Mouse (Mus musculus): ENCODE measurements around the gene Adgrd1. TPM values are rescaled to one million over a fixed set of nuclear protein-coding genes. Genes with fewer than 3 reads are reported as not detected.

Adgrd1 gene
- polyA plus RNA-seq, 1 experiment from 2014 or later, result 0.02 TPM

- no peaks in the 10 kb centered on the region for H3K9me3 ChIP-seq (replicated peaks)
- no peak for DNase-seq
- no peaks in the 10 kb centered on the region for H3K4me1 ChIP-seq (replicated peaks)
- no peak for ATAC-seq (ENCODE audit: low read depth)
- H3K27ac ChIP-seq, result no peak overlapping the region
- 71% methylated on average over 14 of the region's 14 CpGs for WGBS (ENCODE audit: insufficient replicate concordance)
- no peaks in the 10 kb centered on the region for H3K36me3 ChIP-seq
- H3K4me2 ChIP-seq, result no peak overlapping the region
- H3K9ac ChIP-seq, result no peak overlapping the region
- no peaks in the 10 kb centered on the region for H3K27me3 ChIP-seq
- no peak overlapping the region for H3K4me3 ChIP-seq (replicated peaks)
Measured at GRCm38 (mm10) chr5:129211385-129212031, 115.0 kb downstream of the Adgrd1 start.

GRCm38 (mm10) chr5:129214023-129214422 is 117.5 kb downstream of the Adgrd1 start:
- H3K4me3 ChIP-seq (replicated peaks), result no peak overlapping the region
- no peak for DNase-seq
- H3K27me3 ChIP-seq, result peaks cover 4% of the 10 kb centered on the region; the same call in 1 of the 2 replicates
- H3K4me1 ChIP-seq (replicated peaks), result 0 out of 2 replicates have a peak, but pooled peaks cover 5% of the 10 kb centered on the region
- no peak overlapping the region for H3K27ac ChIP-seq
- WGBS (ENCODE audit: insufficient replicate concordance), result 41% methylated on average over 9 of the region's 9 CpGs
- H3K36me3 ChIP-seq, result no peaks in the 10 kb centered on the region
- H3K9me3 ChIP-seq (replicated peaks), result no peaks in the 10 kb centered on the region
- H3K4me2 ChIP-seq, result no peak overlapping the region
- ATAC-seq (ENCODE audit: low read depth), result no peak
- H3K9ac ChIP-seq, result no peak overlapping the region

GRCm38 (mm10) chr5:129216001-129216400 is 119.5 kb downstream of the Adgrd1 start:
- H3K27me3 ChIP-seq, result peaks cover 4% of the 10 kb centered on the region; the same call in 1 of the 2 replicates
- H3K4me1 ChIP-seq (replicated peaks), result 0 out of 2 replicates have a peak, but pooled peaks cover 5% of the 10 kb centered on the region
- no peaks in the 10 kb centered on the region for H3K36me3 ChIP-seq

GRCm38 (mm10) chr5:129217481-129218221 is 121.1 kb downstream of the Adgrd1 start:
- Histone ChIP-seq H3K4me1 (replicated peaks) (0 out of 2 replicates have a peak, but pooled peaks cover 5% of the 10 kb centered on the region), H3K27me3 (peaks cover 4% of the 10 kb centered on the region; the same call in 1 of the 2 replicates), H3K4me3 (replicated peaks) (no peak overlapping the region), H3K27ac (no peak overlapping the region), H3K36me3 (no peaks in the 10 kb centered on the region), H3K9me3 (replicated peaks) (no peaks in the 10 kb centered on the region), H3K9ac (no peak overlapping the region), H3K4me2 (peak overlapping the region; percentile 12; the same call in 1 of the 2 replicates)
- WGBS (ENCODE audit: insufficient replicate concordance), result 16% methylated on average over 22 of the region's 22 CpGs
- ATAC-seq (ENCODE audit: low read depth), result no peak
- DNase-seq, result no peak

More at GRCm38 (mm10) chr5:129216001-129216400, 119.5 kb downstream of the Adgrd1 start:
- H3K9me3 ChIP-seq (replicated peaks), result no peaks in the 10 kb centered on the region
- DNase-seq (no peak), ATAC-seq (ENCODE audit: low read depth) (no peak)
- no peak overlapping the region for H3K27ac ChIP-seq
- no peak overlapping the region for H3K4me3 ChIP-seq (replicated peaks)
- no peak overlapping the region for H3K4me2 ChIP-seq
- WGBS (ENCODE audit: insufficient replicate concordance), result 70% methylated on average over 2 of the region's 2 CpGs
- no peak overlapping the region for H3K9ac ChIP-seq

GRCm38 (mm10) chr5:129218222-129218505 is 121.6 kb downstream of the Adgrd1 start:
- H3K4me3 ChIP-seq (replicated peaks), result no peak overlapping the region
- peaks cover 4% of the 10 kb centered on the region; the same call in 1 of the 2 replicates for H3K27me3 ChIP-seq
- WGBS (ENCODE audit: insufficient replicate concordance), result 15% methylated on average over 3 of the region's 3 CpGs
- no peak overlapping the region for H3K4me2 ChIP-seq
- H3K9ac ChIP-seq, result no peak overlapping the region
- H3K4me1 ChIP-seq (replicated peaks), result 0 out of 2 replicates have a peak, but pooled peaks cover 5% of the 10 kb centered on the region
- no peaks in the 10 kb centered on the region for H3K36me3 ChIP-seq
- ATAC-seq (ENCODE audit: low read depth) (no peak), DNase-seq (no peak)
- no peaks in the 10 kb centered on the region for H3K9me3 ChIP-seq (replicated peaks)
- H3K27ac ChIP-seq, result no peak overlapping the region

- no peak for DNase-seq
- peaks cover 4% of the 10 kb centered on the region; the same call in 1 of the 2 replicates for H3K27me3 ChIP-seq
- H3K4me1 ChIP-seq (replicated peaks), result 0 out of 2 replicates have a peak, but pooled peaks cover 5% of the 10 kb centered on the region
- 28% methylated on average over 8 of the region's 8 CpGs for WGBS (ENCODE audit: insufficient replicate concordance)
- no peak overlapping the region for H3K9ac ChIP-seq
- no peaks in the 10 kb centered on the region for H3K9me3 ChIP-seq (replicated peaks)
- no peaks in the 10 kb centered on the region for H3K36me3 ChIP-seq
- H3K4me2 ChIP-seq, result no peak overlapping the region
- no peak overlapping the region for H3K27ac ChIP-seq
- no peak for ATAC-seq (ENCODE audit: low read depth)
- H3K4me3 ChIP-seq (replicated peaks), result no peak overlapping the region
Measured at GRCm38 (mm10) chr5:129218537-129218981, 122.0 kb downstream of the Adgrd1 start.

GRCm38 (mm10) chr5:129219178-129219760 is 122.7 kb downstream of the Adgrd1 start:
- Histone ChIP-seq H3K9me3 (replicated peaks) (no peaks in the 10 kb centered on the region), H3K36me3 (no peaks in the 10 kb centered on the region), H3K27ac (no peak overlapping the region), H3K4me3 (replicated peaks) (no peak overlapping the region), H3K27me3 (peaks cover 4% of the 10 kb centered on the region; the same call in 1 of the 2 replicates), H3K9ac (no peak overlapping the region), H3K4me2 (no peak overlapping the region), H3K4me1 (replicated peaks) (0 out of 2 replicates have a peak, but pooled peaks cover 5% of the 10 kb centered on the region)
- DNase-seq (no peak), ATAC-seq (ENCODE audit: low read depth) (no peak)
- 77% methylated on average over 5 of the region's 5 CpGs for WGBS (ENCODE audit: insufficient replicate concordance)

- Histone ChIP-seq H3K9me3 (replicated peaks) (no peaks in the 10 kb centered on the region), H3K4me1 (replicated peaks) (no peaks in the 10 kb centered on the region), H3K4me3 (replicated peaks) (no peak overlapping the region), H3K9ac (no peak overlapping the region), H3K27ac (no peak overlapping the region), H3K27me3 (no peaks in the 10 kb centered on the region), H3K4me2 (no peak overlapping the region), H3K36me3 (no peaks in the 10 kb centered on the region)
- WGBS (ENCODE audit: insufficient replicate concordance), result 62% methylated on average over 33 of the region's 33 CpGs
- ATAC-seq (ENCODE audit: low read depth), result no peak
- no peak for DNase-seq
Measured at GRCm38 (mm10) chr5:129225810-129226450, 129.4 kb downstream of the Adgrd1 start.

- no peaks in the 10 kb centered on the region for H3K36me3 ChIP-seq
- no peaks in the 10 kb centered on the region for H3K9me3 ChIP-seq (replicated peaks)
- no peak overlapping the region for H3K4me2 ChIP-seq
- no peaks in the 10 kb centered on the region for H3K27me3 ChIP-seq
- ATAC-seq (ENCODE audit: low read depth) (no peak), DNase-seq (no peak)
- H3K4me1 ChIP-seq (replicated peaks), result no peaks in the 10 kb centered on the region
- WGBS (ENCODE audit: insufficient replicate concordance), result 51% methylated on average over 2 of the region's 2 CpGs
- H3K9ac ChIP-seq, result no peak overlapping the region
- H3K27ac ChIP-seq, result no peak overlapping the region
- no peak overlapping the region for H3K4me3 ChIP-seq (replicated peaks)
Measured at GRCm38 (mm10) chr5:129228171-129228570, 131.6 kb downstream of the Adgrd1 start.

GRCm38 (mm10) chr5:129233301-129233700 is 136.8 kb downstream of the Adgrd1 start:
- H3K4me1 ChIP-seq (replicated peaks), result no peaks in the 10 kb centered on the region
- H3K9me3 ChIP-seq (replicated peaks), result no peaks in the 10 kb centered on the region
- DNase-seq, result no peak
- no peaks in the 10 kb centered on the region for H3K36me3 ChIP-seq
- H3K9ac ChIP-seq, result no peak overlapping the region
- no peak for ATAC-seq (ENCODE audit: low read depth)
- H3K4me3 ChIP-seq (replicated peaks), result no peak overlapping the region
- 76% methylated on average over 4 of the region's 4 CpGs for WGBS (ENCODE audit: insufficient replicate concordance)
- no peak overlapping the region for H3K4me2 ChIP-seq
- H3K27me3 ChIP-seq, result no peaks in the 10 kb centered on the region
- no peak overlapping the region for H3K27ac ChIP-seq

GRCm38 (mm10) chr5:129233881-129234432 is 137.4 kb downstream of the Adgrd1 start:
- Histone ChIP-seq H3K27ac (no peak overlapping the region), H3K4me3 (replicated peaks) (no peak overlapping the region), H3K4me1 (replicated peaks) (no peaks in the 10 kb centered on the region), H3K36me3 (no peaks in the 10 kb centered on the region), H3K4me2 (no peak overlapping the region), H3K9me3 (replicated peaks) (no peaks in the 10 kb centered on the region), H3K27me3 (no peaks in the 10 kb centered on the region), H3K9ac (no peak overlapping the region)
- no peak for ATAC-seq (ENCODE audit: low read depth)
- DNase-seq, result no peak
- 62% methylated on average over 7 of the region's 7 CpGs for WGBS (ENCODE audit: insufficient replicate concordance)
